Mouse (Mus musculus): Measurements from ENCODE around the gene Rbck1. TPM values are rescaled to one million over a fixed set of nuclear protein-coding genes. Genes with fewer than 3 reads are reported as not detected.
A peak's percentile ranks its signal among the peaks of the same experiment; 100 is the strongest.

The Rbck1 gene
- total and polyA plus RNA-seq, 3 experiments: 44.3 to 107 (median 45.2) TPM

GRCm38 (mm10) chr2:152372104-152372503 lies 39.7 kb upstream of the Rbck1 start:
- intact Hi-C loops (cut with DNase I): no loop called here
- no peaks in the 10 kb centered on the region for H3K79me2 ChIP-seq (replicated peaks; ENCODE audit: control insufficient read depth, insufficient read depth, low read length)
- no peaks in the 10 kb centered on the region; the same call in 1 of the 2 replicates for H3K4me1 ChIP-seq (ENCODE audit: control insufficient read depth, insufficient read depth, low read length)
- TF ChIP-seq EP300 (IDR thresholded peaks at IDR 0.05; ENCODE audit: insufficient read depth, low read depth, low read length) (no peak), POLR2A (IDR thresholded peaks at IDR 0.05; ENCODE audit: insufficient read depth, low read depth, low read length) (no peak), CTCF (IDR thresholded peaks at IDR 0.05) (no peak)
- H3K9ac ChIP-seq (ENCODE audit: low read depth, low read length): no peak overlapping the region
- no peak for DNase-seq
- H3K27ac ChIP-seq: no peak overlapping the region
- 63% methylated on average over 7 of the region's 7 CpGs for WGBS
- peaks cover 4% of the 10 kb centered on the region; the same call in 1 of the 2 replicates for H3K27me3 ChIP-seq (ENCODE audit: control insufficient read depth, insufficient read depth, low read length)
- no peak overlapping the region for H3K4me3 ChIP-seq
- H3K36me3 ChIP-seq (ENCODE audit: control insufficient read depth, insufficient read depth, low read length): no peaks in the 10 kb centered on the region

DNA sequence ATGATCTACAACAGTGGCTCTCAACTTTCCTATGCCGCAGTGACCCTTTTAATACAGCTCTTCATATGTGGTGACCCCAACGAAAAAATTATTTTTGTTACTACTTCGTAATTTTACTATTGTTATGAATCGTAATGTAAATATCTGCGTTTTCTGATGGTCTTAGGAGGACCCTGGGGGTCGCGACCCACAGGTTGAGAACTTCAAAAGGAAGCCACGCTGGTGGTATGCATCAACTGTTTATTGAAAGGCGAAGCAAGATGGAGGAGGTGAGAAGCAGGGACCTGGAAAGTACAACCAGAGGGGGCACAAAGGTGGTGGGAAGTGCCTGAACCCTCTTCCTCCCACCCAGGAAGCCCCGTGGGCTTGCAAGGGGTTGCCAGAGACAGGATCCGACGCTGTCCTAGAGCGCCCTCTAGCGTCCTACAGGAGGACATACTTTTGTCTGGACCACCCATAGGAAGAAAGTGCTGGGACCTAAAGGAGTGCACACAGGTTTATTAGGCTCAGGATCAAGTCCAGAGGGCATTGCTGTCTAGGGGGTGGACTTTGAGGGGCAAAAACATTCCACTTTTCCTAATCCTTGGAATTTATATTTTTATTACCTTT lies 36.2 kb upstream of the Rbck1 start:
- intact Hi-C loops (cut with DNase I): loop anchor here (1.0 to 5.0 kb wide), 5 partner anchors 36 to 339 kb away; partner anchors contain the start of genes Csnk2a1 and Rbck1
- TF ChIP-seq EP300 (IDR thresholded peaks at IDR 0.05; ENCODE audit: insufficient read depth, low read depth, low read length): 0 out of 2 replicates have a peak, but pooled peaks have one; percentile 42
- TF ChIP-seq POLR2A (IDR thresholded peaks at IDR 0.05; ENCODE audit: insufficient read depth, low read depth, low read length): no peak
- peak; percentile 91 for TF ChIP-seq CTCF (IDR thresholded peaks at IDR 0.05)
- 27% methylated on average over 14 of the region's 14 CpGs for WGBS

GRCm38 (mm10) chr2:152367917-152368316 lies 35.5 kb upstream of the Rbck1 start:
- no peak for TF ChIP-seq EP300 (IDR thresholded peaks at IDR 0.05; ENCODE audit: insufficient read depth, low read depth, low read length)
- no peak for TF ChIP-seq POLR2A (IDR thresholded peaks at IDR 0.05; ENCODE audit: insufficient read depth, low read depth, low read length)
- no peak for TF ChIP-seq CTCF (IDR thresholded peaks at IDR 0.05)
- DNase-seq: no peak
- H3K36me3 ChIP-seq (ENCODE audit: control insufficient read depth, insufficient read depth, low read length): no peaks in the 10 kb centered on the region
- no peak overlapping the region for H3K27ac ChIP-seq
- H3K9ac ChIP-seq (ENCODE audit: low read depth, low read length): no peak overlapping the region
- H3K79me2 ChIP-seq (replicated peaks; ENCODE audit: control insufficient read depth, insufficient read depth, low read length): no peaks in the 10 kb centered on the region
- intact Hi-C loops (cut with DNase I): loop anchor here (1.0 to 5.0 kb wide), 5 partner anchors 36 to 339 kb away; partner anchors contain the start of genes Csnk2a1 and Rbck1
- WGBS: 57% methylated on average over 5 of the region's 5 CpGs
- no peak overlapping the region for H3K4me3 ChIP-seq
- H3K4me1 ChIP-seq (ENCODE audit: control insufficient read depth, insufficient read depth, low read length): peaks cover 4% of the 10 kb centered on the region; the same call in 1 of the 2 replicates
- no peaks in the 10 kb centered on the region for H3K27me3 ChIP-seq (ENCODE audit: control insufficient read depth, insufficient read depth, low read length)

More for the DNA sequence above, 36.2 kb upstream of the Rbck1 start:
- Histone ChIP-seq H3K36me3 (ENCODE audit: control insufficient read depth, insufficient read depth, low read length) (no peaks in the 10 kb centered on the region), H3K4me1 (ENCODE audit: control insufficient read depth, insufficient read depth, low read length) (peaks cover 4% of the 10 kb centered on the region; the same call in 1 of the 2 replicates), H3K79me2 (replicated peaks; ENCODE audit: control insufficient read depth, insufficient read depth, low read length) (no peaks in the 10 kb centered on the region), H3K27ac (no peak overlapping the region), H3K27me3 (ENCODE audit: control insufficient read depth, insufficient read depth, low read length) (no peaks in the 10 kb centered on the region), H3K4me3 (no peak overlapping the region), H3K9ac (ENCODE audit: low read depth, low read length) (no peak overlapping the region)
- DNase-seq: peak; percentile 45 to 60

DNA sequence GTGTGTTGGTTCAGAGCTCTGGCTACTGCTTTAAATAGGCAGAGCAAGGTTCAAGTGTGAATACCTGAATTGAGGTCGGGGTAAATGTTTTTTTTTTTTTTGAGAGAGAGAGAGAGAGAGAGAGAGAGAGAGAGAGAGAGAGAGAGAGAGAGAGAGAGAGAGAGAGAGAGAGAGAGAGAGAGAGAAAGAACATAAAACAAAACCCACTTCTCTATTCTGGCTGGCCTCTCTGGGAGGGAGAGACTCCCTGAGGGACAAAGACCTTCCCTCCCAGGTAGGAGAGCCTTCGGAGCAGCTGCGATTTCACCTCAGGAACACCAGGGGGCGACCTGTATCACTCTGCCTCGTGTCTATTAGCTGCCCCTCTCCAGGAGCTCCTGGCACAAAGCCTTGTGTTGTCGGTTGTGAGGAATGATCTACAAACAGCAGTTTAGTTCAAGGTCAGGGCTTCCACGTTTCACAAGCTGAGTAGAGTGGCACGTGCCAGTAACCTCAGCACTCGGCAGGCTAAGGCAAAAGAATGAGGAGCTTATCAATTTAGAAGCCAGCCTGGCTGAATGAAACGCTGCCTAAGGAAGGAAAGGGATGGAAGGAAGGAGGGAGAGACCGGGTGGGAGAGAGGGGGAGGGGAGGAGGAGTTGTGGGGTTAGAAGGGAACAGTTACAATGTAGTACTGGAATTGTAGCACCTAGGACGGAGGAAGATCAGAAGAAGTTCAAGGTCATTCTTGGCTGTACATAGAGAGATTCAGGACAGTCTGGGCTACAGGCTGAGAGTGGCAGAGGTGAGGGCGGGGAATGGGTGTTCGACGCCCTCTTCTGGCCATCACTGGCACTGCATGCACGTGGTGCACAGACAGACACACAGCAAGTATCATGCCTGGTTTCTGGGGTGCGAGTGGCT lies 31.0 kb upstream of the Rbck1 start:
- H3K9ac ChIP-seq (ENCODE audit: low read depth, low read length): no peak overlapping the region
- no peaks in the 10 kb centered on the region for H3K36me3 ChIP-seq (ENCODE audit: control insufficient read depth, insufficient read depth, low read length)
- DNase-seq: peak; percentile 76 to 83
- H3K79me2 ChIP-seq (replicated peaks; ENCODE audit: control insufficient read depth, insufficient read depth, low read length): no peaks in the 10 kb centered on the region
- H3K27ac ChIP-seq: peak overlapping the region; percentile 59
- no peaks in the 10 kb centered on the region for H3K27me3 ChIP-seq (ENCODE audit: control insufficient read depth, insufficient read depth, low read length)
- no peak overlapping the region for H3K4me3 ChIP-seq
- intact Hi-C loops (cut with DNase I): loop anchor here (5.0 kb wide), 1 partner anchor 71 kb away; the partner anchor contains the start of gene Tbc1d20
- TF ChIP-seq CTCF (IDR thresholded peaks at IDR 0.05) (peak; percentile 68), EP300 (IDR thresholded peaks at IDR 0.05; ENCODE audit: insufficient read depth, low read depth, low read length) (peak; percentile 56; the same call in 1 of the 2 replicates), POLR2A (IDR thresholded peaks at IDR 0.05; ENCODE audit: insufficient read depth, low read depth, low read length) (no peak)
- H3K4me1 ChIP-seq (ENCODE audit: control insufficient read depth, insufficient read depth, low read length): peaks cover 20% of the 10 kb centered on the region
- 6% methylated on average over 17 of the region's 17 CpGs for WGBS

GRCm38 (mm10) chr2:152361193-152361592 lies 28.7 kb upstream of the Rbck1 start:
- WGBS: 91% methylated on average over 8 of the region's 8 CpGs
- no peak for TF ChIP-seq CTCF (IDR thresholded peaks at IDR 0.05)
- no peak for TF ChIP-seq POLR2A (IDR thresholded peaks at IDR 0.05; ENCODE audit: insufficient read depth, low read depth, low read length)
- no peak for TF ChIP-seq EP300 (IDR thresholded peaks at IDR 0.05; ENCODE audit: insufficient read depth, low read depth, low read length)
- intact Hi-C loops (cut with DNase I): loop anchor here (5.0 kb wide), 1 partner anchor 69 kb away; the partner anchor contains the start of gene Tbc1d20

More at GRCm38 (mm10) chr2:152361193-152361592, 28.7 kb upstream of the Rbck1 start:
- Histone ChIP-seq H3K9ac (ENCODE audit: low read depth, low read length) (no peak overlapping the region), H3K36me3 (ENCODE audit: control insufficient read depth, insufficient read depth, low read length) (no peaks in the 10 kb centered on the region), H3K27ac (peak overlapping the region; percentile 87), H3K4me1 (ENCODE audit: control insufficient read depth, insufficient read depth, low read length) (peaks cover 20% of the 10 kb centered on the region), H3K79me2 (replicated peaks; ENCODE audit: control insufficient read depth, insufficient read depth, low read length) (no peaks in the 10 kb centered on the region), H3K4me3 (no peak overlapping the region), H3K27me3 (ENCODE audit: control insufficient read depth, insufficient read depth, low read length) (no peaks in the 10 kb centered on the region)
- DNase-seq: no peak
